Mouse (Mus musculus) liver, embryonic 11.5 days (tissue): ENCODE measurements around the gene Cd160. TPM values are rescaled to one million over a fixed set of nuclear protein-coding genes. Genes with fewer than 3 reads are reported as not detected.

Source experiments
- ATAC-seq: fragments of 200-750 bp; cut with Nextera tagmentation; replicated peaks from 2 replicates; pipeline ENCODE4 v1.8.0; 2017; ENCODE audit warnings: moderate number of reproducible peaks, mild to moderate bottlenecking, moderate TSS enrichment, moderate library complexity; ENCODE audit not compliant: low FRiP score
- DNase-seq: peaks from one replicate; pipeline ENCODE4 v3.0.0-alpha.2; 2017; ENCODE audit warnings: low spot score
- H3K27ac ChIP-seq: fragments of 300-500 bp; sonication (generic); 2 replicates; pipeline ENCODE4 v1.5.1; 2014; ENCODE audit warnings: mild to moderate bottlenecking, low read depth, low read length, control low read depth
- H3K27me3 ChIP-seq: fragments of 300-500 bp; sonication (generic); replicated peaks from 2 replicates; pipeline ENCODE4 v1.6.1; 2014; ENCODE audit warnings: low read length, mixed read lengths; ENCODE audit not compliant: control insufficient read depth, insufficient read depth
- H3K36me3 ChIP-seq: fragments of 300-500 bp; sonication (generic); 2 replicates; pipeline ENCODE4 v1.6.1; 2014; ENCODE audit warnings: mild to moderate bottlenecking, low read length, moderate library complexity, mixed read lengths; ENCODE audit not compliant: control insufficient read depth, insufficient read depth
- H3K4me1 ChIP-seq: fragments of 300-500 bp; sonication (generic); replicated peaks from 2 replicates; pipeline ENCODE4 v1.6.1; 2014; ENCODE audit warnings: low read length, mixed read lengths; ENCODE audit not compliant: control insufficient read depth, insufficient read depth
- H3K4me2 ChIP-seq: fragments of 300-500 bp; sonication (generic); 2 replicates; pipeline ENCODE4 v1.6.1; 2014; ENCODE audit warnings: mild to moderate bottlenecking, control low read depth, moderate library complexity
- H3K4me3 ChIP-seq: fragments of 300-500 bp; sonication (generic); 2 replicates; pipeline ENCODE4 v1.5.1; 2014; ENCODE audit warnings: low read depth, low read length, control low read depth
- H3K9ac ChIP-seq: fragments of 300-500 bp; sonication (generic); 2 replicates; pipeline ENCODE4 v1.6.1; 2014; ENCODE audit warnings: low read depth, low read length, control low read depth
- H3K9me3 ChIP-seq: fragments of 300-500 bp; sonication (generic); 2 replicates; pipeline ENCODE4 v1.6.1; 2016; ENCODE audit warnings: low read length, inconsistent platforms, mixed read lengths; ENCODE audit not compliant: control insufficient read depth
- WGBS: fragments of 180-500 bp; shearing (Covaris S2); extraction: QIAGEN DNeasy Blood & Tissue Kit; methylation state at CpG from one replicate; pipeline ENCODE4 v1.1.7; 2014; 5-methylcytosine and 5-hydroxymethylcytosine counted together
- polyA plus RNA-seq: library from polyadenylated mRNA; unstranded; fragments of >200 nt; fragmentation: Nextera tagmentation; extraction: Ambion mirVana; gene quantifications from 2 replicates; pipeline ENCODE4 v1.2.1, GENCODE M21; 2014

Gene Cd160
- polyA plus RNA-seq, 1 experiment from 2014 or later, result 0.19 TPM

- ATAC-seq, result no peak
- DNase-seq, result no peak
- Histone ChIP-seq H3K36me3 (no peaks in the 10 kb centered on the region), H3K9me3 (no peaks in the 10 kb centered on the region; the same call in 1 of the 2 replicates), H3K27me3 (no peaks in the 10 kb centered on the region), H3K4me2 (no peak overlapping the region), H3K4me3 (no peak overlapping the region), H3K9ac (no peak overlapping the region), H3K27ac (no peak overlapping the region), H3K4me1 (no peaks in the 10 kb centered on the region)
- 74% methylated on average over 3 of the region's 3 CpGs for WGBS
Measured at GRCm38 (mm10) chr3:96808651-96809050, 20.5 kb downstream of the Cd160 start.

DNA sequence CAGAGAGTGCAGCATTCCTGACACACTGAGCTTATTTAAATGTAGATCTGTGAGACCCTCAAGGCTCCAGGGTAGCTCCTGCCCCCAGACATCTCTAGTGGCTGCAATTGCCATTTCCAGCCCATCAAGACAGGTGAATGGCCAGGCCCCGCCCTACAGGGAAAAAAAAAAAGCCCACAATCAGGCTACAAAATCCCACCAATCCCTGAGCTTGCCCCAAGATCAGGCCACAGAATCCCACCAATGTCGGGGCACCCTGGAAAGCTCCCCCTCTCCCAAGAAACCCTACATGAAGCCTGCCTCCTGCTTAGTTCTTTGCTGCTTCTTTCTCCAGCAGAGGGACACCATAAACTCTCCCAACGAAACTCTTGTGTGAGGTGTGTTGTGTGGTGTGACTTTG lies 21.0 kb downstream of the Cd160 start:
- WGBS, result 81% methylated on average over 3 of the region's 3 CpGs
- Histone ChIP-seq H3K36me3 (no peaks in the 10 kb centered on the region), H3K4me3 (no peak overlapping the region), H3K27me3 (no peaks in the 10 kb centered on the region), H3K4me1 (no peaks in the 10 kb centered on the region), H3K9me3 (no peaks in the 10 kb centered on the region; the same call in 1 of the 2 replicates), H3K4me2 (no peak overlapping the region), H3K9ac (no peak overlapping the region), H3K27ac (no peak overlapping the region)
- DNase-seq, result no peak
- no peak for ATAC-seq

DNA sequence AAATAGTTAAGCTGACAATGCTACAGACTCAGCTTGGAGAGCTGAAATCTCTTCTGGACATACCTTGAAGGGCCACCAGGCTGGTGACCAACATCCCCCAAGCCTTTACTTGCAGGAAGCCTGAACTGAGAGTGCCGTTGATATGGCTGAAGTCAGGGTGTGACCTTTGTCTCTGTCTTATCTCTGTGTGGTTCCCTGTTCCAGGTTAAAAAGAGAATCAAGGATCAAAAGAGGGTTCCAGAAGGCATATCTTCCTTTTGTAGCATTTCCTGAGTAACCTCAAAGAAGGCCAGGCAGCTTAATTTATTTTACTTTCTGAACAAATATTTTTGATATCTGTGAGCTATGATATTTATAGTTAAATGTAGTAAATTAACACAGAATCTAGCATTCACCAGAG lies 26.9 kb downstream of the Cd160 start:
- Histone ChIP-seq H3K36me3 (no peaks in the 10 kb centered on the region), H3K4me2 (no peak overlapping the region), H3K9ac (no peak overlapping the region), H3K27me3 (no peaks in the 10 kb centered on the region), H3K9me3 (no peaks in the 10 kb centered on the region; the same call in 1 of the 2 replicates), H3K27ac (no peak overlapping the region), H3K4me1 (0 out of 2 replicates have a peak, but pooled peaks cover 3% of the 10 kb centered on the region), H3K4me3 (no peak overlapping the region)
- DNase-seq (no peak), ATAC-seq (no peak)
- 26% methylated on average over 1 of the region's 1 CpGs for WGBS

DNA sequence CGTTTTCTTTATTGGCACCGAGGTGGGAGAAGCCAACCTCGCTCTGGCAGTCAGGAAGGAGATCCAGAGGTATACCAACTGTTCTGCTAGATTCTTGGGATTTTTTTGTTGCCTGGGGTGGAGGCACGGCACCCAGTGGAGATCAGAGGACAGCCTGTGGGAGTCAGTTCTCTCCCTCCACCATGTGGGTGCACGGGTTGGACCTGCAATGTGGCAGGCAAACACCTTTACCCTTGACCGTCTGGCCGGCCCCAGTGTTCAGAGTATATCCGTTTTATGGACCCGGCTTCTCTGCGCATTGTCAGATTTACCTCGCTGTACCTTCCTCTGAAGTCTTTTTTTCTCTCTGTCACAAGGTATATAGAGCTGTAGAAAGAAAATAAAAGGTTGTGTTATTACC lies 28.9 kb downstream of the Cd160 start:
- 79% methylated on average over 11 of the region's 11 CpGs for WGBS
- Histone ChIP-seq H3K4me2 (no peak overlapping the region), H3K9ac (no peak overlapping the region), H3K36me3 (peaks cover 2% of the 10 kb centered on the region; the same call in 1 of the 2 replicates), H3K27me3 (no peaks in the 10 kb centered on the region), H3K4me3 (no peak overlapping the region), H3K9me3 (no peaks in the 10 kb centered on the region; the same call in 1 of the 2 replicates), H3K4me1 (0 out of 2 replicates have a peak, but pooled peaks cover 3% of the 10 kb centered on the region), H3K27ac (no peak overlapping the region)
- DNase-seq (peak; percentile 29), ATAC-seq (no peak)

- no peak overlapping the region for H3K4me3 ChIP-seq
- no peak overlapping the region for H3K9ac ChIP-seq
- no peak for ATAC-seq
- no peak overlapping the region for H3K4me2 ChIP-seq
- no peaks in the 10 kb centered on the region for H3K27me3 ChIP-seq
- H3K36me3 ChIP-seq, result peaks cover 3% of the 10 kb centered on the region; the same call in 1 of the 2 replicates
- H3K27ac ChIP-seq, result no peak overlapping the region
- no peak for DNase-seq
- 86% methylated on average over 8 of the region's 8 CpGs for WGBS
- H3K4me1 ChIP-seq, result no peaks in the 10 kb centered on the region
- no peaks in the 10 kb centered on the region for H3K9me3 ChIP-seq
Measured at GRCm38 (mm10) chr3:96788506-96788905, 40.6 kb downstream of the Cd160 start.

GRCm38 (mm10) chr3:96787784-96788183 lies 41.4 kb downstream of the Cd160 start:
- no peak overlapping the region for H3K4me3 ChIP-seq
- ATAC-seq, result peak; percentile 58; the same call in 1 of the 2 replicates
- H3K4me2 ChIP-seq, result no peak overlapping the region
- H3K4me1 ChIP-seq, result no peaks in the 10 kb centered on the region
- H3K27ac ChIP-seq, result no peak overlapping the region
- no peak overlapping the region for H3K9ac ChIP-seq
- H3K27me3 ChIP-seq, result no peaks in the 10 kb centered on the region
- H3K36me3 ChIP-seq, result peaks cover 3% of the 10 kb centered on the region; the same call in 1 of the 2 replicates
- DNase-seq, result no peak
- WGBS, result 83% methylated on average over 1 of the region's 1 CpGs
- H3K9me3 ChIP-seq, result no peaks in the 10 kb centered on the region

GRCm38 (mm10) chr3:96782236-96782635 lies 46.9 kb downstream of the Cd160 start:
- Histone ChIP-seq H3K27me3 (no peaks in the 10 kb centered on the region), H3K4me2 (no peak overlapping the region), H3K36me3 (no peaks in the 10 kb centered on the region), H3K4me3 (no peak overlapping the region), H3K9me3 (no peaks in the 10 kb centered on the region), H3K9ac (no peak overlapping the region), H3K27ac (no peak overlapping the region), H3K4me1 (no peaks in the 10 kb centered on the region)
- 80% methylated on average over 8 of the region's 8 CpGs for WGBS
- ATAC-seq (no peak), DNase-seq (no peak)

DNA sequence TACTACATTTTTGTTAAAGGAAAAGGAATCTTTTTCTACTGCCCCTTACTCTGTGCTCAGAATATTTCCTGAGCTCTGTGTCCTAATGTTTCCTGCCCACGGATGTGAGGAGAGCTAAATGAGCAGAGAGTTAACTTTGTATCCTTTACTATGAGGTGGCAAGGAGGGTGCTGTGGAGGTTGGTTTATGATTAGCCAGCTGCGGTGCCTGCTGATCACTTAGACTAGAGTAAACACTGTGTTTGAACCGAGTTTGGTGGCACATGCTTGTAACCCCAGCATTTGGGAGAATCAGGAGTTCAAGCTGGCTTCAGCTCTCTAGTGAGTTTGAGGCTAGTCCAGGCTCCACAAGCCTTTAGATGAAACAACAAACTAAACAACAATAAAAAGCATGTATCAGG lies 52.0 kb downstream of the Cd160 start:
- DNase-seq (no peak), ATAC-seq (peak; percentile 43; the same call in 1 of the 2 replicates)
- Histone ChIP-seq H3K4me3 (no peak overlapping the region), H3K27me3 (no peaks in the 10 kb centered on the region), H3K36me3 (no peaks in the 10 kb centered on the region; the same call in 1 of the 2 replicates), H3K4me2 (no peak overlapping the region), H3K4me1 (no peaks in the 10 kb centered on the region), H3K27ac (no peak overlapping the region), H3K9me3 (no peaks in the 10 kb centered on the region), H3K9ac (no peak overlapping the region)
- 59% methylated on average over 3 of the region's 3 CpGs for WGBS

DNA sequence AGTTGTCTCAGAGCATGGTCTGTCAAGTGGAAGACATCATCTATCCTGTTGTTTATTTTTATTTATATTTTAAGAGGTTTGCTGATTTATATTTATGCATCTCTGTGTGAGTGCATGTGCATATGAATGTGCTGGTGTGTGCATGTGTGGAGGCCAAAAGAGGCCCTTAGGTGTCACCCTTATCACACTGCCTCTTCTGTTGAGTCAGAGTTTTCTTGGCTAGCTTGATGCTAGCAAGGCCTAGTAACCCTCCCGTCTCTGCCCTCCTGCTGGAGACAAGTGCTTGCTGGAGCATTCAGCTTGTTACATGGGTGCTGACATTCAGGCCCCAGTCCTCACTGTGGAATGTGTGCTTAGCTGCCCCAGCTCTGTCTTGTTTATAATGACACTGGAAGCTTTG lies 56.2 kb downstream of the Cd160 start:
- Histone ChIP-seq H3K4me1 (no peaks in the 10 kb centered on the region), H3K9me3 (no peaks in the 10 kb centered on the region), H3K4me3 (no peak overlapping the region), H3K4me2 (no peak overlapping the region), H3K36me3 (no peaks in the 10 kb centered on the region; the same call in 1 of the 2 replicates), H3K27ac (no peak overlapping the region), H3K27me3 (no peaks in the 10 kb centered on the region), H3K9ac (no peak overlapping the region)
- ATAC-seq (peak; percentile 60), DNase-seq (no peak)
- WGBS, result 59% methylated on average over 1 of the region's 1 CpGs
